Mouse (Mus musculus) liver, adult 2 months (tissue): Measurements from ENCODE around the gene Iapp.

Experiments
- CTCF ChIP-seq: fragments of 200-500 bp; IDR thresholded peaks from 2 replicates; pipeline ENCODE4 v1.5.1; 2011; ENCODE audit warnings: low read depth, low read length, control low read depth
- POLR2A ChIP-seq: fragments of 200-500 bp; IDR thresholded peaks from 2 replicates; pipeline ENCODE4 v1.6.1; 2011; ENCODE audit warnings: low read length, control low read depth; ENCODE audit not compliant: insufficient read depth; ENCODE audit errors: extremely low read depth

- no peak for TF ChIP-seq POLR2A
- TF ChIP-seq CTCF, result 0 out of 2 replicates have a peak, but pooled peaks have one; percentile 17
Observed at GRCm38 (mm10) chr6:142326598-142326997, 28.4 kb downstream of the Iapp start.
